Mouse (Mus musculus) forebrain, embryonic 10.5 days (tissue): ENCODE results near the gene Sall1. TPM values are rescaled to one million over a fixed set of nuclear protein-coding genes. Genes with fewer than 3 reads are reported as not detected.

Experiments
- DNase-seq: peaks from one replicate; pipeline ENCODE4 v3.0.0-alpha.2; 2017; ENCODE audit warnings: low spot score; ENCODE audit errors: extremely low spot score
- H3K27ac ChIP-seq: fragments of 300-500 bp; sonication (generic); 2 replicates; pipeline ENCODE4 v1.5.1; 2016; ENCODE audit warnings: mild to moderate bottlenecking
- H3K27me3 ChIP-seq: fragments of 300-500 bp; sonication (generic); 2 replicates; pipeline ENCODE4 v1.6.1; 2016; ENCODE audit warnings: mild to moderate bottlenecking; ENCODE audit not compliant: poor library complexity, severe bottlenecking
- H3K36me3 ChIP-seq: fragments of 300-500 bp; sonication (generic); replicated peaks from 2 replicates; pipeline ENCODE4 v1.6.1; 2016; ENCODE audit warnings: mild to moderate bottlenecking, moderate library complexity
- H3K4me1 ChIP-seq: fragments of 300-500 bp; sonication (generic); 2 replicates; pipeline ENCODE4 v1.6.1; 2016
- H3K4me3 ChIP-seq: fragments of 300-500 bp; sonication (generic); 2 replicates; pipeline ENCODE4 v1.5.1; 2016; ENCODE audit warnings: mild to moderate bottlenecking, moderate library complexity
- H3K9me3 ChIP-seq: fragments of 300-500 bp; sonication (generic); 2 replicates; pipeline ENCODE4 v1.6.1; 2016; ENCODE audit warnings: mild to moderate bottlenecking, moderate library complexity
- WGBS: fragments of 180-500 bp; shearing (Covaris S2); methylation state at CpG from one replicate; pipeline ENCODE4 v1.1.7; 2016; 5-methylcytosine and 5-hydroxymethylcytosine counted together
- polyA plus RNA-seq: library from polyadenylated mRNA; unstranded; fragments of >200 nt; fragmentation: Nextera tagmentation; extraction: Ambion mirVana; gene quantifications from 2 replicates; pipeline ENCODE4 v1.2.1, GENCODE M21; 2016

The Sall1 gene
- 12.2 TPM in 2 replicates for polyA plus RNA-seq

GRCm38 (mm10) chr8:89043940-89044339 is at the start of gene Sall1:
Sall1 (minus strand) TSS chr8:89044162.
- Histone ChIP-seq H3K4me1 (peaks cover 76% of the 10 kb centered on the region), H3K27me3 (peaks cover 65% of the 10 kb centered on the region)

DNA sequence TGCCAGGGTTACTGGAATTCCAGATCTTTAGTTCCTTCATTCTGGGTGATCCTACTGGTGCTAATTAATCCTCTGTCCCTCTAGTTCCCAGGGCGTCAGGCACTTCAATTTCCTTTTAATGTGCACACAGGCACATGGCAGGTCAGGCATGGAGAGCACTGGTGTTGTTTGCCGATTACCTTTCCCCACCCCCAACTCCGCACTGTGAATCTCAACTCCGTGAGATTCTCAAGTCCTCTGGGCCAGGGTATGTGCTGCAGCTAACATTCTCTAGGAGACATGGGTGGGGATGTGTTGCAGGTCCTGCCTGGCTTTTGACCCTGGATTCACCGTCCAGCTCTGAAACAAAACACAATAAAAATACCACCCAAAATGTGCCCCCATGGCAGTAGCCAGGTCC is 46.0 kb upstream of the Sall1 start:
- no peaks in the 10 kb centered on the region for H3K36me3 ChIP-seq
- peaks cover 17% of the 10 kb centered on the region for H3K4me1 ChIP-seq
- H3K27ac ChIP-seq, result no peak overlapping the region; the same call in 1 of the 2 replicates
- no peak for DNase-seq
- H3K27me3 ChIP-seq, result no peaks in the 10 kb centered on the region
- WGBS, result 34% methylated on average over 5 of the region's 5 CpGs
- H3K9me3 ChIP-seq, result no peaks in the 10 kb centered on the region
- no peak overlapping the region for H3K4me3 ChIP-seq

More at GRCm38 (mm10) chr8:89043940-89044339, at the start of gene Sall1:
- no peaks in the 10 kb centered on the region for H3K9me3 ChIP-seq
- peak within 1 kb of the TSS; percentile 98 for H3K27ac ChIP-seq
- H3K4me3 ChIP-seq, result peak within 1 kb of the TSS; percentile 88
- no peaks in the 10 kb centered on the region for H3K36me3 ChIP-seq
- WGBS, result 0% methylated on average over 25 of the region's 25 CpGs
- peak; percentile 67 for DNase-seq

- no peak for DNase-seq
- Histone ChIP-seq H3K9me3 (no peaks in the 10 kb centered on the region), H3K4me3 (no peak overlapping the region), H3K27me3 (peaks cover 5% of the 10 kb centered on the region; the same call in 1 of the 2 replicates), H3K36me3 (no peaks in the 10 kb centered on the region), H3K4me1 (peaks cover 13% of the 10 kb centered on the region; the same call in 1 of the 2 replicates), H3K27ac (no peak overlapping the region)
- 92% methylated on average over 2 of the region's 2 CpGs for WGBS
These were observed 35.2 kb upstream of the Sall1 start for GRCm38 (mm10) chr8:89079147-89079546.

DNA sequence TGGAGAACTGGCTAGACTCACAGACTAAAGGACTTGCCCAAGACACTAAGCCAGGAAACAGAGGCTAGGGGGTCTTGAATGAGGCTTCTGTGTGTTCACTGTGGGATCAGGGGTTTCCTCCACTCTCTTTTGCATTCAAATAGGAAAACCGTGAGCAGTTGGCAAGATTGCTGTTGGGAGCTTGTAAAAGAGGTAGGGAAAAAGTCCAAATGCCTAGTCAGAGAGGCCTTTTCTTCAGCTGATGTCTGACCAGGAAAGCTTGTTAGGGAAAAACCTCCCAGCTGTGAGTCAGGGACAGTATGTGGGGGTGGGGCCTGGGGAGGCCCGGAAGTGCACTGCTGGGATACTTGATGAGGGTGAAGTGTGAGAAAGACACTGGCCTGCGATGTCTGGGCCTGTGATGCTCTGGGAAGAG is 29.0 kb upstream of the Sall1 start:
- Histone ChIP-seq H3K27me3 (peaks cover 5% of the 10 kb centered on the region; the same call in 1 of the 2 replicates), H3K9me3 (no peaks in the 10 kb centered on the region), H3K27ac (peak overlapping the region; percentile 48; the same call in 1 of the 2 replicates), H3K36me3 (no peaks in the 10 kb centered on the region), H3K4me1 (peaks cover 20% of the 10 kb centered on the region), H3K4me3 (no peak overlapping the region)
- DNase-seq, result no peak
- 17% methylated on average over 3 of the region's 3 CpGs for WGBS

GRCm38 (mm10) chr8:89067499-89067898 is 23.5 kb upstream of the Sall1 start:
- H3K9me3 ChIP-seq, result no peaks in the 10 kb centered on the region
- H3K36me3 ChIP-seq, result no peaks in the 10 kb centered on the region
- H3K4me3 ChIP-seq, result no peak overlapping the region
- DNase-seq, result no peak
- peaks cover 22% of the 10 kb centered on the region for H3K4me1 ChIP-seq
- WGBS, result 90% methylated on average over 3 of the region's 3 CpGs
- no peak overlapping the region for H3K27ac ChIP-seq
- H3K27me3 ChIP-seq, result peaks cover 5% of the 10 kb centered on the region; the same call in 1 of the 2 replicates

GRCm38 (mm10) chr8:89064042-89064441 is 20.1 kb upstream of the Sall1 start:
- WGBS, result 54% methylated on average over 9 of the region's 9 CpGs
- no peaks in the 10 kb centered on the region for H3K9me3 ChIP-seq
- H3K27me3 ChIP-seq, result peaks cover 8% of the 10 kb centered on the region; the same call in 1 of the 2 replicates
- H3K4me1 ChIP-seq, result peaks cover 19% of the 10 kb centered on the region
- no peak for DNase-seq
- H3K36me3 ChIP-seq, result no peaks in the 10 kb centered on the region
- peak overlapping the region; percentile 56 for H3K27ac ChIP-seq
- H3K4me3 ChIP-seq, result no peak overlapping the region

DNA sequence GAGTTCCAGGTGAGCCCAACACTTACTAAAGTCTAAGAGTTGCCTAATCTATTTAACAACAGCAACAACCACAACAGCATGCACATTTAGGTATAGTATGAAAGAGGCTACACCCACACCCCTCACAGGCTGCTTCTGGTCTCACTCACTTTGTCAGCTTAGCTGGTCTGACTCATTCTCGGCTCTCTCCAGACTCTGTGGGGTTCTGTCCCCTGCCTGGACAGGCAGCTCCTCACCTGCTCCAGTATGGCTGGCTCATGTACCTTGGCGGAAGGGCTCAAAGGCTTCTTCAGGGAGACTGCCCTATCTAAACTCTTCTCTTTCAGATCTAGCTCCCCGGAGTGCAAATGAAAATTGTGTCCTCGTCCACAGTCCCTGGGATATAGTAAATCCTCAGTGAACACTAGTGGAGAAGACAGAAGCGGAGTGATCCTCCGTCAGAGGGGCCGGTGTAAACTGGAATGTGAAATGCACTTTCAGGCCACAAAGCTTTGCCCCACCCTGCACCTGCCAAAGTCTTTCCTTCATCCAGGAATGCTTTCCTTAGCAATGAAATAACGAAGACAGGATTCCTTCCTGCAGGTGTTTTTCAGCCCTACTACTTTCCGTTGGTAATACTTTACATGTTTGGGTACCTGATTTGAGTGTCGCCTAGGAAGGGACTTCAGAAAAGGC is 19.5 kb upstream of the Sall1 start:
- Histone ChIP-seq H3K27me3 (peaks cover 12% of the 10 kb centered on the region; the same call in 1 of the 2 replicates), H3K4me1 (peaks cover 19% of the 10 kb centered on the region), H3K36me3 (no peaks in the 10 kb centered on the region), H3K27ac (peak overlapping the region; percentile 56), H3K4me3 (no peak overlapping the region), H3K9me3 (no peaks in the 10 kb centered on the region)
- WGBS, result 83% methylated on average over 10 of the region's 10 CpGs
- no peak for DNase-seq

DNA sequence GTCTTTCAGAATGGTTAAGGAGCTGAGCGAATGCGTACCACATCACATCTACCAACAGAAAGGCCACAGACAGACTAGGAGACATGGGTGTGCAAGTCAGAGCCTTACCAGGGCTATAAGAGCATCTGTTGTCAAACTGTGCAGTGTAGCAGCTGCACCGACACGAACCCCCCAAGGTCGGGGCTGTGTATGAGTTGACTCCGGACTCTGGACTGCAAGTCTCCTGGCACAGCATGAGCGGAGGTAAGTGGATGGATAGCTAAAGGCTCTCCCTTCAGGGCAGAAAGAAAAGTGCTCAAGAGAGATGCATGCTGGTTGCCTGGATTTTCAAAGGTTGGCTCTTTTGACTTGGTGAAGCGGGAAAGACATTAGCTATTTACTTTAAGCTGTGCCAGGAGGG is 16.8 kb upstream of the Sall1 start:
- H3K4me3 ChIP-seq, result no peak overlapping the region
- peaks cover 24% of the 10 kb centered on the region for H3K4me1 ChIP-seq
- no peaks in the 10 kb centered on the region for H3K9me3 ChIP-seq
- H3K27me3 ChIP-seq, result peaks cover 12% of the 10 kb centered on the region; the same call in 1 of the 2 replicates
- H3K36me3 ChIP-seq, result no peaks in the 10 kb centered on the region
- no peak for DNase-seq
- 0 out of 2 replicates have a peak overlapping the region, but pooled peaks have one; percentile 9 for H3K27ac ChIP-seq
- 95% methylated on average over 8 of the region's 8 CpGs for WGBS

DNA sequence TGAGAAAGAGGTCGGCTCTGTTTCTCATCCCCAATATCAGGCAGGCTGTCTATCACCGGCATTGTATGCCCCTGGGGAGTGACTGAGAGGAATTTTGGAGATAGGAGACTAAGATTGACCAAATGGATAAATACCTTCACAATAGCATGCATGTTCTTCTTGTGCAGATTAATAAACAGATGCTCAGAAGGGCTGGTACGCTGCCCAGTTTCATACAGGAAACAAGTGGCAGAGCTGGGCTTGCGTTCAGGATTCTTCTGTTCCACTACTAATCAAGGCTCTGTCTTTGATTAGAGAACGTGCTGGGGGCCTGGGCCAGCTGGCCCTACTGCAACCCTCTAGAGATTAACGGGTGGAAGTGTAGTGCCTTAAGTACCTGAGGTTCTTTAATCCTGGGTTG is 15.5 kb upstream of the Sall1 start:
- Histone ChIP-seq H3K27ac (no peak overlapping the region), H3K27me3 (peaks cover 16% of the 10 kb centered on the region), H3K36me3 (no peaks in the 10 kb centered on the region), H3K4me1 (peaks cover 25% of the 10 kb centered on the region), H3K4me3 (no peak overlapping the region), H3K9me3 (no peaks in the 10 kb centered on the region)
- no peak for DNase-seq
- 58% methylated on average over 6 of the region's 6 CpGs for WGBS

GRCm38 (mm10) chr8:89052880-89053279 is 8.9 kb upstream of the Sall1 start:
- peaks cover 23% of the 10 kb centered on the region for H3K4me1 ChIP-seq
- peaks cover 54% of the 10 kb centered on the region for H3K27me3 ChIP-seq
- no peak overlapping the region for H3K4me3 ChIP-seq
- no peaks in the 10 kb centered on the region for H3K9me3 ChIP-seq
- DNase-seq, result no peak
- 84% methylated on average over 7 of the region's 7 CpGs for WGBS
- no peak overlapping the region for H3K27ac ChIP-seq
- no peaks in the 10 kb centered on the region for H3K36me3 ChIP-seq

DNA sequence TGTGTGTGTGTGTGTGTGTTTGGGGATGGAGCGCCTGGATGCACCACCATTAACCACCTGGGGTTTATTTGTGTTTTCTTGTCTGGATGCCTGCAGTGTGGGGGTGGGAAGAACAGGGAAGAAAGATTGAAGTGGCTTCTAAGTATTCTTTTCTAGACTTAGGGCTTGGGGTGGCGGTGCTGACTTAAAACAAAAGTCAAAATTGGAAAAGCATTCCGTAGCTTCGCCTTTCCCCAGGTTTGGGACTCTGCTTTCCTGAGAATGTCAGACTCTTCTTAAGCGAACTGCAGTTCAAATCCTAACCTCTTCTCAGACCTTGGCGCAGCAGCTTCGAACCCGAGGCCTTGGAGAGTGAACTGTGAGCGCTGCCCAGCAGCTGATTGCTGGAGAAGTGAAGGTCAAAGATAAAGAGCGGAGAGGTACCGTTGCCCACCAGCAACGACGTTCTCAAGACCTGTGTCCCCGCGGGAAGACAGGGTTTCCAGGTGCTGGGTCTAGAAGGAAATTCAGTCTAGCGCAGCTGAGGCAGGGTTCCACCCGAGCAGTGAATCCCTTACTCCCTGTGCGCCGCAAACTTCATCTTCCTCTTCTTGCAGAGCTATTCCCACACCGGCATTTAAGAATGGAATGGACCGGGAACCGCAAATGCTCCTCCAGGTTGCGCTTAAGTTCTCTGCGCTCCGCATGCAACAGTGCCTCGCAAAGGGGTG is 2.8 kb upstream of the Sall1 start:
- H3K27ac ChIP-seq, result peak overlapping the region; percentile 98; the same call in 1 of the 2 replicates
- H3K27me3 ChIP-seq, result peaks cover 87% of the 10 kb centered on the region
- H3K9me3 ChIP-seq, result no peaks in the 10 kb centered on the region
- peaks cover 47% of the 10 kb centered on the region for H3K4me1 ChIP-seq
- WGBS, result under 1% methylated on average over 26 of the region's 26 CpGs
- DNase-seq, result peak; percentile 44
- H3K4me3 ChIP-seq, result peak overlapping the region; percentile 88
- no peaks in the 10 kb centered on the region for H3K36me3 ChIP-seq

GRCm38 (mm10) chr8:89046226-89046625 is 2.3 kb upstream of the Sall1 start:
- Histone ChIP-seq H3K27ac (peak overlapping the region; percentile 98), H3K9me3 (no peaks in the 10 kb centered on the region), H3K4me3 (peak overlapping the region; percentile 88), H3K4me1 (peaks cover 53% of the 10 kb centered on the region), H3K27me3 (peaks cover 81% of the 10 kb centered on the region), H3K36me3 (no peaks in the 10 kb centered on the region)
- under 1% methylated on average over 15 of the region's 15 CpGs for WGBS
- peak; percentile 60 for DNase-seq

DNA sequence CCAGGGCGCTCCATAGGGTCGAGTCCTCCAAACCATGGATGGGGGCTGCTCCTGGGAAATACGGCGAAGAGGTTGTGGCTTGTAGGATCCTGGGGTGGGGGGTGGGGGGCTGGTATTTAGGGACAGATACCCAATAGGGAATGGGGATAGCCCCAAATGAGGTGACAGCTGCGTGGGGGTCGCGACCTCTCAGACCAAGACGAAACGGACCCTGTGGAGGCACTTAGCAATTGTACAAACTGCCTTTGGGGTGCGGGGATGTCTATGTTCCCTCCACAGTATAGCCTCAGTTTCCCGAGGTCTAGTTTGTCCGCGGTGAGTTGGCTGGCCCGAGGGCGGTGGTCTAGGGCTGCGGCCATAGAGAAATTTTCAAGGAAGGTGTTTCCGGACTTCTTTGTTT is 1.8 kb upstream of the Sall1 start:
- H3K9me3 ChIP-seq, result no peaks in the 10 kb centered on the region
- no peaks in the 10 kb centered on the region for H3K36me3 ChIP-seq
- peaks cover 58% of the 10 kb centered on the region for H3K4me1 ChIP-seq
- peak; percentile 25 for DNase-seq
- H3K27ac ChIP-seq, result peak overlapping the region; percentile 98
- peak overlapping the region; percentile 88 for H3K4me3 ChIP-seq
- peaks cover 76% of the 10 kb centered on the region for H3K27me3 ChIP-seq
- WGBS, result under 1% methylated on average over 17 of the region's 17 CpGs
